Mouse (Mus musculus): ENCODE data around the gene Abcd1.
"Not testable (repeated sequence)": the region's sequence is repeated elsewhere in the genome, so short reads cannot be mapped to it uniquely, and the experiment has no call there.

Gene Abcd1

GRCm38 (mm10) chrX:73716109-73716661, at the start of gene Abcd1, which contains the start of gene Bcap31:
Gene Abcd1 (plus strand): TSS chrX:73716597.
Gene Bcap31 (minus strand): TSS chrX:73716175.
- DNase-seq, result peak; percentile 100

GRCm38 (mm10) chrX:73672031-73672431, 44.4 kb upstream of the Abcd1 start:
- peak; percentile 91 for DNase-seq

GRCm38 (mm10) chrX:73672879-73673618, 43.3 kb upstream of the Abcd1 start, which contains the start of gene Slc6a8:
Gene Slc6a8 (plus strand): TSS chrX:73673150.
- peak; percentile 98 for DNase-seq

- peak; percentile 75 for DNase-seq
Observed at GRCm38 (mm10) chrX:73673619-73673967, 42.8 kb upstream of the Abcd1 start.

- DNase-seq, result peak; percentile 96
Observed at GRCm38 (mm10) chrX:73673968-73674661, 42.3 kb upstream of the Abcd1 start.

- no peak for DNase-seq
Observed at GRCm38 (mm10) chrX:73675231-73675630, 41.2 kb upstream of the Abcd1 start.

- peak; percentile 84 for DNase-seq
Observed at GRCm38 (mm10) chrX:73676668-73677067, 39.7 kb upstream of the Abcd1 start.

- DNase-seq, result peak; percentile 9
Observed at GRCm38 (mm10) chrX:73684156-73684555, 32.2 kb upstream of the Abcd1 start.

- peak; percentile 65 for DNase-seq
Observed at GRCm38 (mm10) chrX:73684978-73685377, 31.4 kb upstream of the Abcd1 start.

GRCm38 (mm10) chrX:73685629-73686028, 30.8 kb upstream of the Abcd1 start:
- peak; percentile 96 for DNase-seq

- peak; percentile 94 for DNase-seq
Observed at GRCm38 (mm10) chrX:73690917-73691629, 25.3 kb upstream of the Abcd1 start.

- peak; percentile 30 for DNase-seq
Observed at GRCm38 (mm10) chrX:73700472-73700871, 15.9 kb upstream of the Abcd1 start.

GRCm38 (mm10) chrX:73715476-73716108, 805 bp upstream of the Abcd1 start:
- peak; percentile 94 for DNase-seq

- DNase-seq, result no peak
Observed at GRCm38 (mm10) chrX:73716709-73717545, 530 bp downstream of the Abcd1 start.

- peak; percentile 90 for DNase-seq
Observed at GRCm38 (mm10) chrX:73717667-73718066, 1.3 kb downstream of the Abcd1 start.

GRCm38 (mm10) chrX:73718271-73718670, 1.9 kb downstream of the Abcd1 start:
- peak; percentile 91 for DNase-seq

GRCm38 (mm10) chrX:73718686-73719362, 2.4 kb downstream of the Abcd1 start:
- peak; percentile 93 for DNase-seq

GRCm38 (mm10) chrX:73730908-73731307, 14.5 kb downstream of the Abcd1 start:
- DNase-seq, result no peak

- no peak for DNase-seq
Observed at GRCm38 (mm10) chrX:73738155-73738554, 21.8 kb downstream of the Abcd1 start.

GRCm38 (mm10) chrX:73739151-73739550, 22.8 kb downstream of the Abcd1 start:
- no peak for DNase-seq

- DNase-seq, result not testable (repeated sequence)
Observed at GRCm38 (mm10) chrX:73739841-73740240, 23.4 kb downstream of the Abcd1 start.
